Mouse (Mus musculus): ENCODE results near the gene Gm17622. TPM values are rescaled to one million over a fixed set of nuclear protein-coding genes. Genes with fewer than 3 reads are reported as not detected.

Gene Gm17622
- polyA plus RNA-seq, 1 experiment = not detected

DNA sequence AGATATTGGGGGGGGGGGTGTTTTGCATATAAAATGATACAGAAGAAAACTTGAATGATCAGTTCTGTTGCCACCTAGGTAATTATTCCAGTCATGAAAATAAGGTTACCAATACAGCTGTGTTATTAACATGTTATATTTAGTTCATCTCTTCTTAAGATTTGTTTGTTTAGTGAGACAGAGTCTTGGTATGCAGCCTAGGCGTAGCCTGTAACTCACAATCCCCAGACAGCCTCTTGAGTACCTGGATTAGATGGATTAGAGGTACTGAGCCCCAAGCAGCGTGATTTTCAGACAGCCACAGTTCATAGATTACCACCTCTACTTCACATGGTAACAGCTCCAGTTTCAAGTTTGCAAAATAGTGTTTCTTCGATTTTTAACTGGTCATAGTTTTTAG lies 47.6 kb downstream of the Gm17622 start:
- H3K4me3 ChIP-seq (ENCODE audit: control insufficient read depth, insufficient read depth, low read length) = no peak overlapping the region
- no peak overlapping the region for H3K27ac ChIP-seq (ENCODE audit: control insufficient read depth, insufficient read depth, low read length)
- no peaks in the 10 kb centered on the region for H3K27me3 ChIP-seq (ENCODE audit: control insufficient read depth, insufficient read depth, low read length)
- WGBS = 95% methylated on average over 3 of the region's 3 CpGs
- DNase-seq = no peak
- H3K36me3 ChIP-seq (ENCODE audit: control insufficient read depth, insufficient read depth, low read length) = no peaks in the 10 kb centered on the region
- TF ChIP-seq CTCF (IDR thresholded peaks at IDR 0.05; ENCODE audit: borderline replicate concordance, control insufficient read depth, extremely low read depth, insufficient read depth, low read length, poor library complexity) (no peak), POLR2A (IDR thresholded peaks at IDR 0.05; ENCODE audit: control insufficient read depth, extremely low read depth, insufficient read depth, low read length, poor library complexity) (no peak)
- no peaks in the 10 kb centered on the region for H3K4me1 ChIP-seq (replicated peaks; ENCODE audit: control insufficient read depth, insufficient read depth, low read length)

Other genes with a start within 250 kb of the Gm17622 start
- gene Poc5, start 102.4 kb upstream of the Gm17622 start, polyA plus RNA-seq (2012; rRNA removed) = 8.5 and 11.2 TPM in 2 replicates
- gene Ankdd1b, start 19.5 kb upstream of the Gm17622 start, polyA plus RNA-seq (2012; rRNA removed) = 0.26 TPM in 1 of 2 replicates, not detected in the other
- 3.0 and 3.3 TPM in 2 replicates for gene Polk, start 51.8 kb downstream of the Gm17622 start, polyA plus RNA-seq (2012; rRNA removed)
- 24.2 and 34.1 TPM in 2 replicates for gene Col4a3bp, start 51.9 kb downstream of the Gm17622 start, polyA plus RNA-seq (2012; rRNA removed)
- 24.5 and 29.4 TPM in 2 replicates for gene Hmgcr, start 180.2 kb downstream of the Gm17622 start, polyA plus RNA-seq (2012; rRNA removed)

Data from thymus, adult 2 months (tissue).